Mouse (Mus musculus): Measurements from ENCODE around the gene Vamp2. TPM values are rescaled to one million over a fixed set of nuclear protein-coding genes. Genes with fewer than 3 reads are reported as not detected.

Gene Vamp2
- polyA plus RNA-seq, 1 experiment from 2014 or later = 124 TPM

DNA sequence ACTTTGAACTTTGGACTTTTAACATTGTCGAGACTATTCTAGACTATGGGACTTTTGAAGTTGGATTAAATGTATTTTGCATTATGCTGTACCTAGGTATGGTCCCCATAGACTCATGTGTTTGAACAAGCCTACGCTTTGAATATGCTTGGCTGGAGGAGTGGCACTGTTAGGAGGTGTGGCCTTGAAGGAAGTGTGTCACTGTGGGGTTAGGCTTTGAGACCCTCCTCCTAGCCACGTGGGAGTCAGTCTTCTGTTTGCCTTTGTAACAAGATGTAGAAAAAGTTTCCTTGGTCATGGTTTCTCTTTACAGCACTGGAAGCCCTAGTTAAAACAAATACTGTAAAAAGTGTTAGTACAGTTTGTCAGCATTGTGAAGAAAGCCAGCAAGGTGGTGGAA lies 34.4 kb upstream of the Vamp2 start:
- WGBS = 78% methylated on average over 3 of the region's 3 CpGs
- H3K27ac ChIP-seq (ENCODE audit: low read depth, low read length) = no peak overlapping the region
- H3K27me3 ChIP-seq (replicated peaks; ENCODE audit: control insufficient read depth, insufficient read depth, low read length) = no peaks in the 10 kb centered on the region
- no peaks in the 10 kb centered on the region for H3K9me3 ChIP-seq (replicated peaks; ENCODE audit: control insufficient read depth, low read length)
- ATAC-seq = no peak
- DNase-seq (ENCODE audit: low spot score) = no peak
- no peak overlapping the region for H3K4me3 ChIP-seq (ENCODE audit: low read depth, low read length)
- peaks cover 3% of the 10 kb centered on the region; the same call in 1 of the 2 replicates for H3K4me1 ChIP-seq (ENCODE audit: control insufficient read depth, insufficient read depth, low read length)
- H3K4me2 ChIP-seq (ENCODE audit: low read length) = no peak overlapping the region
- no peak overlapping the region for H3K9ac ChIP-seq (ENCODE audit: low read length)
- H3K36me3 ChIP-seq (ENCODE audit: control insufficient read depth, insufficient read depth, low read length) = peaks cover 25% of the 10 kb centered on the region

DNA sequence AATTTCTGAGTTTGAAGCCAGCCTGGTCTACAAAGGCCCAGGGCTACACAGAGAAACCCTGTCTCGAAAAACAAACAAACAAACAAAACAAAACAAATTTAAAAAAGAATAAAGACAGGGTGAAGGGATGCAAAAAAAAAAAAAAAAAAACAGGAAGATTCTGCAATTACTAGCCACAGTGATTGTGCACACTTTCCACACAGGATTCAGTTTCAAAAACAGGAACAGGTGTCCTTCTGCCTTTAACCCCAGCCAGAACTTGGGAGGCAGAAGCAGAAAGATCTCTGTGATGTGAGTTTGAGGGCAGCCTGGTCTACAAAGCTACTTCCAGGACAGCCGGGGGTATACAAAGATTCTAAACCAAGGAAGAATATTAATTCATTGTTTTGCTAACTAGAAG lies 30.0 kb upstream of the Vamp2 start:
- 72% methylated on average over 2 of the region's 2 CpGs for WGBS
- Histone ChIP-seq H3K9ac (ENCODE audit: low read length) (peak overlapping the region; percentile 50), H3K27me3 (replicated peaks; ENCODE audit: control insufficient read depth, insufficient read depth, low read length) (no peaks in the 10 kb centered on the region), H3K36me3 (ENCODE audit: control insufficient read depth, insufficient read depth, low read length) (0 out of 2 replicates have a peak, but pooled peaks cover 3% of the 10 kb centered on the region), H3K4me1 (ENCODE audit: control insufficient read depth, insufficient read depth, low read length) (peaks cover 15% of the 10 kb centered on the region), H3K4me3 (ENCODE audit: low read depth, low read length) (peak overlapping the region; percentile 87), H3K9me3 (replicated peaks; ENCODE audit: control insufficient read depth, low read length) (no peaks in the 10 kb centered on the region), H3K27ac (ENCODE audit: low read depth, low read length) (peak overlapping the region; percentile 67), H3K4me2 (ENCODE audit: low read length) (peak overlapping the region; percentile 56)
- no peak for DNase-seq (ENCODE audit: low spot score)
- ATAC-seq = no peak

DNA sequence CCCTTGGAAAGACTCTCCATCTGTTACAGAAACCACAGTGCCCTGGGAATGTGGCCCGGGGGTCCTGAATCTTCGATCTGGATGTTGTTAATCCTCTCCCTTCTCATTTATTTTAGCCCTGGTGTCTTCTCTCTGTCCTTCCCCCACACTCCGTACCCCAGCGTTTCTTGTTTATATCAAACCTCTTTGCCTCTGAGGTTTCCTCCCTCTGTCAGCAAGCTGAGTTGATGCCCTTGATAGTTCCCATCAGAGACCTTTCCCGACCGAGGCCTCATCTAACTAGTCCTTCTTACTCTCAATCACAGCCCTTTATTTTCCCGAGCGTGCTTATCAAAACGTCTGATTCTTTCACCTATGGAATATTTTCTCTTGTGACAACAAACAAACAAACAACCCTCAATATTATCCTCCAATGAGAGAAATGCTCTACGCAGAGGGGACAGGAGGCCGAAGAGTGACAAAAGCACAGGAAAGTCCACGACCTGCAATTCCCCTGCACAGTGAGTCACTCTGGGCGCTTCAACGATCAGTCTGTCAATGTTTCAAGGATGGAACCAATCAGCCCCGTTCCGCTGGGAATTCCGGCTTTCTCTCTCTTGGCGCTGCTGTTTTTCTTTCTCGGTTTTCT lies 29.4 kb upstream of the Vamp2 start:
- Histone ChIP-seq H3K9me3 (replicated peaks; ENCODE audit: control insufficient read depth, low read length) (no peaks in the 10 kb centered on the region), H3K4me1 (ENCODE audit: control insufficient read depth, insufficient read depth, low read length) (peaks cover 15% of the 10 kb centered on the region), H3K4me3 (ENCODE audit: low read depth, low read length) (peak overlapping the region; percentile 87), H3K27me3 (replicated peaks; ENCODE audit: control insufficient read depth, insufficient read depth, low read length) (no peaks in the 10 kb centered on the region), H3K9ac (ENCODE audit: low read length) (peak overlapping the region; percentile 50), H3K36me3 (ENCODE audit: control insufficient read depth, insufficient read depth, low read length) (0 out of 2 replicates have a peak, but pooled peaks cover 1% of the 10 kb centered on the region), H3K27ac (ENCODE audit: low read depth, low read length) (peak overlapping the region; percentile 67), H3K4me2 (ENCODE audit: low read length) (peak overlapping the region; percentile 56)
- 1% methylated on average over 19 of the region's 19 CpGs for WGBS
- ATAC-seq (peak; percentile 13), DNase-seq (ENCODE audit: low spot score) (no peak)

DNA sequence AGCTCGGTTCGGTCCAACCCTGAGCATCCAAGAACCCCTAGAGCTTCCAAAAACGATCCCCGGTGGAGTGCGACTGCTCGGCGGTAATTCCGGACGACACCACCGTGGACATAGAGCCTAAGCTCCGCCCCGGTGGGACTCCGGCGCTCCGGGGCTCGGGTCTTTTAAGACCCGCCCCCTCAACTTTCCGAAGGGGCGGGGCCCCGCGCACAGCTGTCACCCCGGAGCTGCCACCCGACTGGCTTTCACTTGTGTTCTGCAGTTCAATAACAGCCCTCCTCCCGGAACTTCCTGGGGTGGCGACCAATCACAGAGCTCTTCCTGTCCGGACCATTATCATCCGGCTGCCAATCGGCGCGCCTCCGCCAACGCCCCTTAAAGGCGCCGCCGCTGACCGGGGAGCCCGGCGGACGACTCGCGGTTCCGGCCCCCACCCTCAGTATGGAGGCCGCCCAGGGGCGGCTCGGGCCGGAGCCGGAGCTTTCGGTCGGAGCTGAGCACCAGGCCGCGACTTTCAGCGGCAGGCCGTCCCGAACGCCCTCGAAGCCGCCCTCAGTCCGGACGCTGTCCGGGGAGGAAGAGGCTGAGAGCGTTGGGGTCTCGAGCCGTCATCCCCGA lies 28.8 kb upstream of the Vamp2 start, which contains the start of gene Borcs6:
TSS of gene Borcs6 (plus strand) at position 361 of the 618 bp plus-strand sequence.
- Histone ChIP-seq H3K4me2 (ENCODE audit: low read length) (peak within 1 kb of the TSS; percentile 91), H3K36me3 (ENCODE audit: control insufficient read depth, insufficient read depth, low read length) (no peaks in the 10 kb centered on the region), H3K9ac (ENCODE audit: low read length) (peak within 1 kb of the TSS; percentile 83), H3K4me1 (ENCODE audit: control insufficient read depth, insufficient read depth, low read length) (peaks cover 15% of the 10 kb centered on the region), H3K27ac (ENCODE audit: low read depth, low read length) (peak within 1 kb of the TSS; percentile 78), H3K4me3 (ENCODE audit: low read depth, low read length) (peak within 1 kb of the TSS; percentile 87), H3K27me3 (replicated peaks; ENCODE audit: control insufficient read depth, insufficient read depth, low read length) (no peaks in the 10 kb centered on the region), H3K9me3 (replicated peaks; ENCODE audit: control insufficient read depth, low read length) (no peaks in the 10 kb centered on the region)
- ATAC-seq (peak; percentile 94), DNase-seq (ENCODE audit: low spot score) (peak; percentile 99)
- under 1% methylated on average over 57 of the region's 64 CpGs for WGBS

DNA sequence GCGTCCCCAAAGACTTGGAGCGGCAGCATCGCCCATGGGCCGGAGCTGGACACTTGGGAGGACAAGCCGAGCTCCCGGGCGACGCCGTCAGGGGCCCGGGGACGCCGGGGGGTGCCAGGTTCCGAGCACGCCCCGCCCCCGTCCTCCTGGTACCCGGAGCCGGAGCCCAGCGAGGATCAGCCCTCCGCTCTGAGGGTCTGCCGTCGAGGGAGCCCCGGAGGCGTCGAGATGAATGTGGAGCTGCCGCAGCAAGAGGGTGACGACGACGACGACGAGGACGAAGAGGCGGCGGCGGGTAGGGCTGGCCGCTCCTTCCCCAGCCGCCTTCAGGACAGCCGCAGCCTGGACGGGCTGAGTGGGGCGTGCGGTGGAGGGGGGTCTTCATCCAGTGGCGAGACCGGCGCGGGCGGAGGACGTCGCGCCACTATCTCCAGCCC lies 28.3 kb upstream of the Vamp2 start:
- Histone ChIP-seq H3K27ac (ENCODE audit: low read depth, low read length) (peak overlapping the region; percentile 78), H3K9ac (ENCODE audit: low read length) (peak overlapping the region; percentile 83), H3K4me3 (ENCODE audit: low read depth, low read length) (peak overlapping the region; percentile 87), H3K27me3 (replicated peaks; ENCODE audit: control insufficient read depth, insufficient read depth, low read length) (no peaks in the 10 kb centered on the region), H3K9me3 (replicated peaks; ENCODE audit: control insufficient read depth, low read length) (no peaks in the 10 kb centered on the region), H3K36me3 (ENCODE audit: control insufficient read depth, insufficient read depth, low read length) (no peaks in the 10 kb centered on the region), H3K4me2 (ENCODE audit: low read length) (peak overlapping the region; percentile 91), H3K4me1 (ENCODE audit: control insufficient read depth, insufficient read depth, low read length) (peaks cover 15% of the 10 kb centered on the region)
- peak; percentile 59 for DNase-seq (ENCODE audit: low spot score)
- under 1% methylated on average over 32 of the region's 49 CpGs for WGBS
- peak; percentile 29 for ATAC-seq

DNA sequence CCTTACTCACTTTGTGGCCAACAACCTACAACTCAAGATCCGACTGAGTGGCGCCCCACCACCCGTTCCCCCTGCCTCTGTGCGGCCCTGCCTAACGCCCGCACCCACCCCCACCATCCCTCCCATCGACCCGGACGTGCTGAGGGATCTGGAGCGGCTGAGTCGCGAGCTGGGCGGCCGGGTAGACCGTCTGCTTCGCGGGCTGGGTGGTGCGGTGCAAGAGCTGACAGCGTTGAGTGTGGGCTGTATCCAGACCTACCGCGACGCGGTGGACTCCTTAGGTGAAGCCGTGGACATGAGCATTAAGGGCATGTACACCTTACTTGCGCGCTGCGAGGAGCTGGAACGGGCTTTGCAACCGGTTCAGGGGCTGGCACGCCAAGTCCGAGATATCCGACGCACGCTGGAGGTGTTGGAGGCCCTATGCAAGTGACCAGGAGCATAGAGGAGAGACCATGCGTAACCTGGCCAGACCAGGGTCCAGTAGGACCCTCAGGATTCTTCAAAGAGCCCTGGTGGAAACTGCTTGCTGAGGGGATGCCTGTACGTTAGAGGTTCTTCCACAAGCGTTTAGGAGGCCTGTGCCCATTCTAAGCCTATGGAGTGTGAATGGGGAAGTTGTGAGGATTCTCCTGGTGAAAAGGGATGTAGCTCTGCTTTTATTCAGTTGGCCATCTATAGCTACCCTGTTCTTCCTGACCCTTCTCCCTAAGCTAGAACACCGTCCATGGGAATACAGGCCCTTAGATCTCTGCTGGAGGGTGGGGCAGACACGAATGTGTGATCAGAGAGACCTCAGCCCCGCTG lies 27.6 kb upstream of the Vamp2 start:
- Histone ChIP-seq H3K36me3 (ENCODE audit: control insufficient read depth, insufficient read depth, low read length) (no peaks in the 10 kb centered on the region), H3K9ac (ENCODE audit: low read length) (peak overlapping the region; percentile 83), H3K9me3 (replicated peaks; ENCODE audit: control insufficient read depth, low read length) (no peaks in the 10 kb centered on the region), H3K27me3 (replicated peaks; ENCODE audit: control insufficient read depth, insufficient read depth, low read length) (no peaks in the 10 kb centered on the region), H3K4me3 (ENCODE audit: low read depth, low read length) (peak overlapping the region; percentile 87), H3K27ac (ENCODE audit: low read depth, low read length) (peak overlapping the region; percentile 78), H3K4me2 (ENCODE audit: low read length) (peak overlapping the region; percentile 91), H3K4me1 (ENCODE audit: control insufficient read depth, insufficient read depth, low read length) (peaks cover 15% of the 10 kb centered on the region)
- no peak for ATAC-seq
- no peak for DNase-seq (ENCODE audit: low spot score)
- WGBS = 1% methylated on average over 40 of the region's 40 CpGs

DNA sequence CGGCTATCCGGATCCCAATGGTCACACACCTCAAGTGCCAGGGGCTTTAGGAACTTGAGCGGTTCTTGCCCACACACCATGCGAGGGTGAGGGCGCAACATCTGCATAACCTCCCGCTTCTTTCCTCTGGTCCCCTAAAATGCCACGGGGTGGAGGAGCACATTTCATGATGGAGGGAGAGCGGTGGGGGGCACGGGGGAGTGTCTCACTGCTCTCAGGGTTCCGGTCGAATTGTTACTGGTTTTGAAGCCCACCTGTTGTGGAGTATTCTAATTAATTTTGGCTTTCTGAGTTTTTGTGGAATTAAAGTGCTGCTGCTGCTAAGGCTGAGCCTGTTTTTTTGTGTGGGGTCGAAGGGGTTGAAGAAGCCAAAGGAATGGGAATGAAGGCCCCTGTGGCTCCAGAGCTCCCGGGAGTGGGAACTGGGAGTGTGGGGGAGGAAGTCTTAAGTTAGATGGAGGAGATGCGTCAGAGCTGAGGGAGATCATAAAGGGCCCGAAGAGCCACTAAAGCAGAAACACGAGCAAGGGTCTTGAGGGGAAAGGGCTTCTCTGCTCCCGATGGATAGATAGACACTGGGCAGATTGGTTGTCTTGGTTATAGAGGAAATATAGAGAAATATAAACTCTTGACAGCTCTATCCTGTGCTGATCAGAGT lies 26.9 kb upstream of the Vamp2 start:
- Histone ChIP-seq H3K9me3 (replicated peaks; ENCODE audit: control insufficient read depth, low read length) (no peaks in the 10 kb centered on the region), H3K27ac (ENCODE audit: low read depth, low read length) (no peak overlapping the region), H3K4me3 (ENCODE audit: low read depth, low read length) (peak overlapping the region; percentile 87), H3K4me1 (ENCODE audit: control insufficient read depth, insufficient read depth, low read length) (peaks cover 18% of the 10 kb centered on the region), H3K9ac (ENCODE audit: low read length) (peak overlapping the region; percentile 83), H3K36me3 (ENCODE audit: control insufficient read depth, insufficient read depth, low read length) (no peaks in the 10 kb centered on the region), H3K4me2 (ENCODE audit: low read length) (peak overlapping the region; percentile 91), H3K27me3 (replicated peaks; ENCODE audit: control insufficient read depth, insufficient read depth, low read length) (no peaks in the 10 kb centered on the region)
- no peak for DNase-seq (ENCODE audit: low spot score)
- ATAC-seq = no peak
- 10% methylated on average over 17 of the region's 17 CpGs for WGBS

DNA sequence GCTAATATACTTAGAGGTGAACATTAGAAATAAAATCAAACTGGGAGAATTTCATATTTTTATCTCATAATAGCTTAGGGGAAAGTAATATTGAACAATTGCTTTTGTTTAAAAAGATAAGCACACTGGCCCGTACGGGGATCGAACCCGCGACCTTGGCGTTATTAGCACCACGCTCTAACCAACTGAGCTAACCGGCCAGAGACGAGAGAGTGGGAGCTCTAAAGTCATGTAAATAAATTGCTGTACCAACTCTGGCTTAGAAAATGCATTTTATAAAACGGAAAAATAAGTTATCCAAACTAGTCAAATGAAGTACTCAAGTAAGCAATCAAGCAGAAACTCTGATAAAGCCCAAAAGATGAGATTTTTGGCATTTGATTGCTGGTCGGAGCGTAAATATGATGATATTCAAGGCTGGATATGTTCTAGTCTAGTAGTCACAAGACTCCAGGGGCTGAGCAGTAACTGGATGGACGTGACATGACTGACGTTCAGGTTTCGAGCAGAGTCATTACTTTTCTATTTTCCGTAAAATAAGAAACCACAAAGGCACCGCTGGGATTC lies 26.0 kb upstream of the Vamp2 start:
- H3K27me3 ChIP-seq (replicated peaks; ENCODE audit: control insufficient read depth, insufficient read depth, low read length) = no peaks in the 10 kb centered on the region
- peaks cover 21% of the 10 kb centered on the region for H3K4me1 ChIP-seq (ENCODE audit: control insufficient read depth, insufficient read depth, low read length)
- ATAC-seq (no peak), DNase-seq (ENCODE audit: low spot score) (peak; percentile 78)
- 1% methylated on average over 17 of the region's 17 CpGs for WGBS
- peak overlapping the region; percentile 91 for H3K4me2 ChIP-seq (ENCODE audit: low read length)
- H3K36me3 ChIP-seq (ENCODE audit: control insufficient read depth, insufficient read depth, low read length) = no peaks in the 10 kb centered on the region
- H3K9me3 ChIP-seq (replicated peaks; ENCODE audit: control insufficient read depth, low read length) = no peaks in the 10 kb centered on the region
- H3K9ac ChIP-seq (ENCODE audit: low read length) = no peak overlapping the region
- H3K4me3 ChIP-seq (ENCODE audit: low read depth, low read length) = peak overlapping the region; percentile 54
- H3K27ac ChIP-seq (ENCODE audit: low read depth, low read length) = 0 out of 2 replicates have a peak overlapping the region, but pooled peaks have one; percentile 7

All from forebrain, embryonic 14.5 days (tissue).